Mouse (Mus musculus): Measurements from ENCODE around the gene Gm14226. TPM values are rescaled to one million over a fixed set of nuclear protein-coding genes. Genes with fewer than 3 reads are reported as not detected.
"Not testable (repeated sequence)": the region's sequence is repeated elsewhere in the genome, so short reads cannot be mapped to it uniquely, and the experiment has no call there.

Gm14226 gene
- total RNA-seq, 2 experiments from 2014 or later = 0.18 to 0.19 TPM

GRCm38 (mm10) chr2:155047452-155048178, 29.5 kb downstream of the Gm14226 start:
- no peak for DNase-seq (ENCODE audit: low spot score in 2 of 2)

- DNase-seq (ENCODE audit: low spot score in 2 of 2) = no peak
Observed at GRCm38 (mm10) chr2:155050108-155050503, 32.0 kb downstream of the Gm14226 start.

- DNase-seq (ENCODE audit: low spot score in 2 of 2) = peak; percentile 93 to 94
Observed at GRCm38 (mm10) chr2:155050504-155051236, 32.6 kb downstream of the Gm14226 start.

GRCm38 (mm10) chr2:155051622-155052351, 33.7 kb downstream of the Gm14226 start:
- no peak for DNase-seq (ENCODE audit: low spot score in 2 of 2)

GRCm38 (mm10) chr2:155052681-155053080, 34.6 kb downstream of the Gm14226 start:
- DNase-seq (ENCODE audit: low spot score in 2 of 2) = peak; percentile 7 to 25

- DNase-seq (ENCODE audit: low spot score in 2 of 2) = not testable (repeated sequence)
Observed at GRCm38 (mm10) chr2:155053512-155053911, 35.4 kb downstream of the Gm14226 start.

- DNase-seq (ENCODE audit: low spot score in 2 of 2) = no peak
Observed at GRCm38 (mm10) chr2:155054672-155055071, 36.6 kb downstream of the Gm14226 start.

- DNase-seq (ENCODE audit: low spot score in 2 of 2) = no peak
Observed at GRCm38 (mm10) chr2:155056076-155056578, 38.1 kb downstream of the Gm14226 start.

- DNase-seq (ENCODE audit: low spot score in 2 of 2) = no peak
Observed at GRCm38 (mm10) chr2:155057361-155057760, 39.3 kb downstream of the Gm14226 start.

- DNase-seq (ENCODE audit: low spot score in 2 of 2) = no peak
Observed at GRCm38 (mm10) chr2:155071027-155071426, 53.0 kb downstream of the Gm14226 start.

GRCm38 (mm10) chr2:155072353-155073145, 54.5 kb downstream of the Gm14226 start:
- no peak for DNase-seq (ENCODE audit: low spot score in 2 of 2)

- no peak for DNase-seq (ENCODE audit: low spot score in 2 of 2)
Observed at GRCm38 (mm10) chr2:155073347-155073746, 55.3 kb downstream of the Gm14226 start.

- DNase-seq (ENCODE audit: low spot score in 2 of 2) = peak; percentile 89
Observed at GRCm38 (mm10) chr2:155073978-155074765, 56.1 kb downstream of the Gm14226 start, which contains the start of gene Ahcy. Ahcy (minus strand) TSS chr2:155074497.

- DNase-seq (ENCODE audit: low spot score in 2 of 2) = peak in 1 of 2 experiments; percentile 5
Observed at GRCm38 (mm10) chr2:155074766-155075330, 56.8 kb downstream of the Gm14226 start.

- DNase-seq (ENCODE audit: low spot score in 2 of 2) = no peak
Observed at GRCm38 (mm10) chr2:155075649-155076048, 57.6 kb downstream of the Gm14226 start.

Data from layer of hippocampus, postnatal 14 days (tissue).